Mouse (Mus musculus) layer of hippocampus, adult 2 months (tissue): ENCODE data around the gene Atp6v1f. TPM values are rescaled to one million over a fixed set of nuclear protein-coding genes. Genes with fewer than 3 reads are reported as not detected.

Experiments
- DNase-seq, 2 experiments: peaks; one replicate each; pipeline ENCODE4 v3.0.0; 2022; ENCODE audit warnings: low spot score in 2 of 2
- H3K27ac ChIP-seq: fragments of 200-600 bp; 2 replicates; pipeline ENCODE4 v1.8.1; 2022
- H3K4me3 ChIP-seq: fragments of 200-600 bp; 2 replicates; pipeline ENCODE4 v1.8.1; 2022; ENCODE audit warnings: mild to moderate bottlenecking
- CTCF ChIP-seq: fragments of 200-600 bp; conservative IDR thresholded peaks from 2 replicates; pipeline ENCODE4 v1.8.1; 2022; ENCODE audit warnings: antibody characterized with exemption, mild to moderate bottlenecking, moderate library complexity
- total RNA-seq, 2 experiments: library from RNA; stranded (reverse); gene quantifications; 2 replicates each; pipeline ENCODE4 v1.2.3; 2021

The Atp6v1f gene
- total RNA-seq, 2 experiments from 2014 or later: 245 to 247 TPM

GRCm38 (mm10) chr6:29473941-29474691 lies 6.6 kb downstream of the Atp6v1f start:
- TF ChIP-seq CTCF: 0 out of 2 replicates have a peak, but pooled peaks have one; percentile 5
- DNase-seq: peak; percentile 61 to 71
- peak overlapping the region; percentile 12; the same call in 1 of the 2 replicates for H3K27ac ChIP-seq
- H3K4me3 ChIP-seq: peak overlapping the region; percentile 59

DNA sequence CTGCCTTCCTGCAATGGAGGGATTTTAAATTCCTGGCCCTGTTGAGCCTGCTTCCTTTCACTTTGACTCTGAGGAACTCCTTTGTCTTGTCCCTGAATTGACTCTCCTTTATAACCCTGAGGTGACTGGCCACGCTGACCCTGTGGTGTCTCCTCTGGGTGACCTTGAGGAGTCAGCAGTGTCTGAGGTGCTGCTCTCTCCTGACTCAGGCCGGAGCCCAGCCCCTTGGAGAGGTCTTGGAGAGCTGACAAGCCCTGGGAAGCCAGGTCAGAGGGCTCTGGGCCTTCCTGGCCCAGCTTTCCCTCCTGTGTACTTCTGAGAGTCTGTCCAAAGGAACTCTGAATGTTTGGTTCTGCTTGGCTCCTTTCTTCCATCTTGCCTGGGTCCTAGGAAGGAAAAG lies 7.2 kb downstream of the Atp6v1f start:
- TF ChIP-seq CTCF: no peak
- Histone ChIP-seq H3K4me3 (no peak overlapping the region), H3K27ac (no peak overlapping the region)
- DNase-seq: no peak

GRCm38 (mm10) chr6:29482691-29483090 lies 15.2 kb downstream of the Atp6v1f start:
- Histone ChIP-seq H3K27ac (no peak overlapping the region), H3K4me3 (no peak overlapping the region)
- DNase-seq: no peak
- no peak for TF ChIP-seq CTCF

DNA sequence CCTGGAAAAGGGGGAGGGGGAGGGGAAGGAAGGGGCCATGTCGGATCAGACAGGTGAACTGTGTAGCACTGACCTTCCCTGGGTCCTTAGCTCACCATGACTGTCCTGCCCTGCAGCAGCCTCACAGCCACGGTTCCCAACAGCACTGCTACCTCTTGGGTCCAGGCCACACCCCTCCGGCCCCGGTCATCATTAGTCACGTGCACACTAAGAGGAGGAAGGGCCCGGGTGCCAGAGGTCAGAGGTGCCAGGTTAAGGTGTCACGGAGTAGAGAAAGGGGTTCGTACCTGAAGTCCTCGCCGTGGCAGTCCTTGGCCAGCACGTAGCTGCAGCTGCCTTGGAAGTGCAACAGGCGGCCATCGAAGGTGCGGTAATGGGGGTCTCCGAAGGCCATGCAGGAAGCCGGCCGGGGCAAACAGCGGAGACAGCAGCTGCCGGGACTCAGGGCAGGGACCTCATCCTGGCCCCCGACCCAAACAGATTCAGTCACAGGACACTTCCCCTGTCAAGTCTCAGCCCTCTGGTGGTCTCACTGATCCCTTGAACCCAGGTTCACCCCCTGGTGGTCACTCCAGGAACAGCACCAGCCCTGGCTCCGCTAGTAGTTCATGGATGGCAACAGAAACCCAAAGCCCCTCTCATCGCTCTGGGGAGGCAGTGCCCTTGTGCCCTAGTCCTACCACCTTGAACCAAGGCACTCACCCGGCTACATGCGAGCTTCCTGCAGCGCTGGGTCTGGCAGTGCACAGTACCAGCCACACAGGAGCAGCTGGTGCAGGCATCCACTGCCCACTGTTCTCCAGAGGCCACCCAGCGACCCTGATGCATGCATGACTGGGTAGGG lies 17.4 kb downstream of the Atp6v1f start:
- peak in 1 of 2 experiments; percentile 78 for DNase-seq
- peak overlapping the region; percentile 48 for H3K4me3 ChIP-seq
- H3K27ac ChIP-seq: no peak overlapping the region
- peak; percentile 94 for TF ChIP-seq CTCF

- Histone ChIP-seq H3K27ac (no peak overlapping the region), H3K4me3 (no peak overlapping the region)
- TF ChIP-seq CTCF: no peak
- DNase-seq: no peak
Measured at GRCm38 (mm10) chr6:29485951-29486350, 18.4 kb downstream of the Atp6v1f start.

- no peak overlapping the region for H3K4me3 ChIP-seq
- no peak for DNase-seq
Measured at GRCm38 (mm10) chr6:29494101-29494500, 26.6 kb downstream of the Atp6v1f start.

DNA sequence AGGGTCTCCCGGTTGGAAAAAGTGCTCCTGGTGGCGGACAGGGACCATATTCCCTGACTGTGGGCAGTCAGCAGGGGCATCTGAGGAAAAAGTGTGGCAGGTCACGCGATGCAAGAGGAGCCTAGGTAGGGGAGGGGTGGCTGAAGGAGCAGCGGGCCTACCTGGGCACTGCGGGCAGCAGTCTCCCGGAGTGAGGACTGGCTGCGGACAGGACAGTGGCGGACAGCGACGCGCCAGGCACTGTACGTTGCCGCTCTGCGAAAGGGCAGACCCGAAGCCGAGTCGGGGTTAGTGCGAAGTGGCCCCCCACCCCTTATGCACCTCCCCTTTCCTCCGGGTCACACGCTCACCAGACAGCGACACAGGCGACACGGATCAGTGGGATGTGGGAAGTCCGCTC lies 28.8 kb downstream of the Atp6v1f start:
- no peak for TF ChIP-seq CTCF
- Histone ChIP-seq H3K4me3 (no peak overlapping the region), H3K27ac (no peak overlapping the region)
- DNase-seq: no peak

More at GRCm38 (mm10) chr6:29494101-29494500, 26.6 kb downstream of the Atp6v1f start:
- no peak for TF ChIP-seq CTCF
- no peak overlapping the region for H3K27ac ChIP-seq

DNA sequence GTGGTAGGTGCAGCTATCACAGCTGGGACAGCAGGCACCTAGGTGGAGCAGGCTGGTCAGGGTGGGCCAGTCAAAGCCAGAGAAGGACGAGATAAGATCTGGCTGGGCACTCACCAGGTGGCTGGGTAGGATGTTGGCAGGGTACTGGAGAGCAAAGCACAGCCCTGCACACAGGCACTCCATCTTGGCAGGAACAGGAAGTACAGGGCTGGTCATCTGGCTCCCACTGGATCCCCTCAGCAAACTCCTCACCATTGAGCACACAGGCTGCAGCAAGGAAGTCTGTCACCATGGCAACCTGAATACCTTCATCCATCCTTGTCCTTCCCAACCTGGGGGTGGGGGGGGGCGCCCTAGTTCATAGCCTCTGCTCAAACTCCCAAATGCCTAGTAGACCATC lies 30.3 kb downstream of the Atp6v1f start:
- no peak for DNase-seq
- no peak overlapping the region for H3K4me3 ChIP-seq
- TF ChIP-seq CTCF: no peak
- no peak overlapping the region for H3K27ac ChIP-seq

DNA sequence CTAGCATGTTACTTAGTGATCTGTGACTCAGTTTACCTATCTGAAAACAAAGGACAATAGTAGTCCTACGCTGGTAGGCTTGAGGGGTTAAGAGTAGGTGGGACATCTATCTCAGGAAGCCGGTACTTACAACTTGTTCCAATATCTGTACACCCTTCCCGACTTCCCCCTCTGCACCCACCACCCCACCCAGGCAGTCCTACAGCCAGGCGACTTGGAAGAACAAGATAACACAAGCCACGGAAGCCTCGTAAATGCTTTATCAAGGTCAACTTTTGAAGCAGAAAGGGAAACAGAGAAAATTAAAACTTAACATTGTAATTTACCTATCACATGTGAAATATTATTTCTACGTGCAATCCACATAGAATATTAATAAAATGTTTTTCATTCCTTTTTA lies 32.7 kb downstream of the Atp6v1f start:
- no peak overlapping the region for H3K27ac ChIP-seq
- no peak overlapping the region for H3K4me3 ChIP-seq
- DNase-seq: no peak
- TF ChIP-seq CTCF: no peak

- no peak overlapping the region for H3K27ac ChIP-seq
- no peak overlapping the region for H3K4me3 ChIP-seq
- no peak for DNase-seq
- no peak for TF ChIP-seq CTCF
Measured at GRCm38 (mm10) chr6:29500810-29501209, 33.3 kb downstream of the Atp6v1f start.

DNA sequence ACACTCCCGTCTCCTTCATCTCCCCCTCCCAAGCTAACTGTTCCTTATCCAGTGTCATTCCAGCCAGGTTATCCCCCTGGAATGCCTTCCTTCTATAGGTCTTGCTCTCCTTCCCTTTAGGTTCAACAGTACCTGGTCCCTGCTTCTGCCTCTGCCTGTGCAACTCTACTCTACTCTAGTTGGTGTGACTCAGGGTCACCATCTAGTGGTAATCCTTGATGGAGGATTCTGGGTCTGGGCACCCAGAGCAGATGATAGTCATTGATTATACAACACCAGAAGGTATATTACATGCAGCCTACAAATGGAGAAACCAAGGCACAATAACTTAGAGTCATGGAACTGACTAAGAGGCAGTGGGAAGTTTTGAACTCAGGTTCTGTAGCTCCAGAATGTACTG lies 34.1 kb downstream of the Atp6v1f start:
- Histone ChIP-seq H3K27ac (no peak overlapping the region), H3K4me3 (no peak overlapping the region)
- DNase-seq: no peak
- peak; percentile 72 for TF ChIP-seq CTCF

DNA sequence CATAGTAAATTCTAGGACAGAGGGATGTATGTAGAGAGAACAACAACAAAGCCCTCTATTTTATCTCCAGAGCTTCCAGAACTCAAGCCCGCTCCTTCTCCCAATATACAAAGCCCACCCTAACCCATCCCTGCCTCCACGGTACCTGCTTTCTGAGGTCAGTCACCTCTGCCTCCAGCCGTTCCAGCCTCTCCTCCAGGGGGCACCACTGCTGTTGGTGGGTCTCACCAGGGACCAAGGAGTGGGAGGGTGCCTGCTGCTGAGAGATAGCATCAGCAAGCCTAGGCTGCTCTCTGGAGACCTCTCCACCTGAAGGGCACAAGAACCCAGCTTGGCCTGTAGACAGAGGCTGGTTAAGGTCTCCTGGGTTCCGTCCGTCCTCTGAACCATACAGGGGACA lies 38.0 kb downstream of the Atp6v1f start:
- DNase-seq: no peak
- no peak for TF ChIP-seq CTCF
- H3K27ac ChIP-seq: no peak overlapping the region
- no peak overlapping the region for H3K4me3 ChIP-seq

GRCm38 (mm10) chr6:29506834-29507233 lies 39.3 kb downstream of the Atp6v1f start:
- TF ChIP-seq CTCF: no peak
- no peak overlapping the region; the same call in 1 of the 2 replicates for H3K4me3 ChIP-seq
- no peak overlapping the region for H3K27ac ChIP-seq
- no peak for DNase-seq
